Mouse (Mus musculus): Measurements from ENCODE around the gene Scfd2. TPM values are rescaled to one million over a fixed set of nuclear protein-coding genes. Genes with fewer than 3 reads are reported as not detected.

Scfd2 gene
- polyA plus RNA-seq, 1 experiment = 0.18 TPM

GRCm38 (mm10) chr5:74511686-74512085 is 19.9 kb downstream of the Scfd2 start:
- no peaks in the 10 kb centered on the region for H3K9me3 ChIP-seq (ENCODE audit: control insufficient read depth, low read length)
- H3K4me3 ChIP-seq (replicated peaks) = no peak overlapping the region
- H3K36me3 ChIP-seq (ENCODE audit: control insufficient read depth) = peaks cover 6% of the 10 kb centered on the region; the same call in 1 of the 2 replicates
- no peaks in the 10 kb centered on the region for H3K4me1 ChIP-seq (ENCODE audit: control insufficient read depth)
- TF ChIP-seq GATA1 (IDR thresholded peaks at IDR 0.05; ENCODE audit: low read length) (no peak), TAL1 (IDR thresholded peaks at IDR 0.05; ENCODE audit: low read length) (no peak)
- no peaks in the 10 kb centered on the region for H3K27me3 ChIP-seq (ENCODE audit: control insufficient read depth)

- Histone ChIP-seq H3K4me3 (replicated peaks) (no peak overlapping the region), H3K9me3 (ENCODE audit: control insufficient read depth, low read length) (no peaks in the 10 kb centered on the region), H3K4me1 (ENCODE audit: control insufficient read depth) (no peaks in the 10 kb centered on the region), H3K36me3 (ENCODE audit: control insufficient read depth) (no peaks in the 10 kb centered on the region), H3K27me3 (ENCODE audit: control insufficient read depth) (no peaks in the 10 kb centered on the region)
- TF ChIP-seq TAL1 (IDR thresholded peaks at IDR 0.05; ENCODE audit: low read length) (no peak), GATA1 (IDR thresholded peaks at IDR 0.05; ENCODE audit: low read length) (no peak)
Measured at GRCm38 (mm10) chr5:74492705-74493104, 38.9 kb downstream of the Scfd2 start.

GRCm38 (mm10) chr5:74484646-74485045 is 46.9 kb downstream of the Scfd2 start:
- H3K9me3 ChIP-seq (ENCODE audit: control insufficient read depth, low read length) = no peaks in the 10 kb centered on the region
- no peak overlapping the region for H3K4me3 ChIP-seq (replicated peaks)
- H3K4me1 ChIP-seq (ENCODE audit: control insufficient read depth) = no peaks in the 10 kb centered on the region; the same call in 1 of the 2 replicates
- H3K36me3 ChIP-seq (ENCODE audit: control insufficient read depth) = no peaks in the 10 kb centered on the region
- H3K27me3 ChIP-seq (ENCODE audit: control insufficient read depth) = no peaks in the 10 kb centered on the region
- no peak for TF ChIP-seq GATA1 (IDR thresholded peaks at IDR 0.05; ENCODE audit: low read length)
- no peak for TF ChIP-seq TAL1 (IDR thresholded peaks at IDR 0.05; ENCODE audit: low read length)

GRCm38 (mm10) chr5:74482633-74483032 is 48.9 kb downstream of the Scfd2 start:
- no peak for TF ChIP-seq TAL1 (IDR thresholded peaks at IDR 0.05; ENCODE audit: low read length)
- no peak for TF ChIP-seq GATA1 (IDR thresholded peaks at IDR 0.05; ENCODE audit: low read length)

DNA sequence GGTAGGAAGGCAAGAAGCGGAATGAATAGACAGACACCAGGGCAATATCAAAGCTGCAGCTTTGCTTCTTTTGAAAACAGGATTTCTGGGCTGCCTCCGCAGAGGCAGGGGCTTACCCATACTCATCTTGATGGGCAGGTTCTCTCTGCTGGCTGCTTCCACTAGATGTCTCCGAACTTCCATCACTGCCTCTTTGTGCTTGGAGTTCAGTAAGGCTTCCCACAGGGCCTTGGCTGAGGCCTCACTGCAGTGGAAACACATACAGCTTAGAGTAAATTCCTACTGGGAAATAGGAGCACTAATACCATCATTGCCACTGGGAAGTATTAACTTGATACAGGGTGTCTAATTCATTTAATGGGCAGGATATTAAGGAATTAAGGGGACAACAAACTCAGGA is 49.5 kb downstream of the Scfd2 start:
- H3K4me1 ChIP-seq (ENCODE audit: control insufficient read depth) = no peaks in the 10 kb centered on the region; the same call in 1 of the 2 replicates

More at GRCm38 (mm10) chr5:74482633-74483032, 48.9 kb downstream of the Scfd2 start:
- Histone ChIP-seq H3K36me3 (ENCODE audit: control insufficient read depth) (no peaks in the 10 kb centered on the region), H3K9me3 (ENCODE audit: control insufficient read depth, low read length) (no peaks in the 10 kb centered on the region), H3K4me1 (ENCODE audit: control insufficient read depth) (no peaks in the 10 kb centered on the region; the same call in 1 of the 2 replicates), H3K4me3 (replicated peaks) (no peak overlapping the region), H3K27me3 (ENCODE audit: control insufficient read depth) (no peaks in the 10 kb centered on the region)

GRCm38 (mm10) chr5:74480409-74480808 is 51.1 kb downstream of the Scfd2 start:
- TF ChIP-seq TAL1 (IDR thresholded peaks at IDR 0.05; ENCODE audit: low read length) = no peak
- no peak for TF ChIP-seq GATA1 (IDR thresholded peaks at IDR 0.05; ENCODE audit: low read length)
- H3K9me3 ChIP-seq (ENCODE audit: control insufficient read depth, low read length) = no peaks in the 10 kb centered on the region
- H3K4me1 ChIP-seq (ENCODE audit: control insufficient read depth) = no peaks in the 10 kb centered on the region; the same call in 1 of the 2 replicates
- H3K4me3 ChIP-seq (replicated peaks) = no peak overlapping the region
- no peaks in the 10 kb centered on the region for H3K27me3 ChIP-seq (ENCODE audit: control insufficient read depth)
- no peaks in the 10 kb centered on the region for H3K36me3 ChIP-seq (ENCODE audit: control insufficient read depth)

More for the DNA sequence above, 49.5 kb downstream of the Scfd2 start:
- TF ChIP-seq GATA1 (IDR thresholded peaks at IDR 0.05; ENCODE audit: low read length) (no peak), TAL1 (IDR thresholded peaks at IDR 0.05; ENCODE audit: low read length) (no peak)
- H3K36me3 ChIP-seq (ENCODE audit: control insufficient read depth) = no peaks in the 10 kb centered on the region
- H3K27me3 ChIP-seq (ENCODE audit: control insufficient read depth) = no peaks in the 10 kb centered on the region
- no peaks in the 10 kb centered on the region for H3K9me3 ChIP-seq (ENCODE audit: control insufficient read depth, low read length)
- no peak overlapping the region for H3K4me3 ChIP-seq (replicated peaks)

- no peaks in the 10 kb centered on the region for H3K36me3 ChIP-seq (ENCODE audit: control insufficient read depth)
- H3K4me1 ChIP-seq (ENCODE audit: control insufficient read depth) = no peaks in the 10 kb centered on the region; the same call in 1 of the 2 replicates
- H3K27me3 ChIP-seq (ENCODE audit: control insufficient read depth) = no peaks in the 10 kb centered on the region
- TF ChIP-seq TAL1 (IDR thresholded peaks at IDR 0.05; ENCODE audit: low read length) = no peak
- no peak for TF ChIP-seq GATA1 (IDR thresholded peaks at IDR 0.05; ENCODE audit: low read length)
- no peak overlapping the region for H3K4me3 ChIP-seq (replicated peaks)
- H3K9me3 ChIP-seq (ENCODE audit: control insufficient read depth, low read length) = no peaks in the 10 kb centered on the region
Measured at GRCm38 (mm10) chr5:74479947-74480346, 51.6 kb downstream of the Scfd2 start.

GRCm38 (mm10) chr5:74479157-74479556 is 52.4 kb downstream of the Scfd2 start:
- TF ChIP-seq GATA1 (IDR thresholded peaks at IDR 0.05; ENCODE audit: low read length) (no peak), TAL1 (IDR thresholded peaks at IDR 0.05; ENCODE audit: low read length) (no peak)

DNA sequence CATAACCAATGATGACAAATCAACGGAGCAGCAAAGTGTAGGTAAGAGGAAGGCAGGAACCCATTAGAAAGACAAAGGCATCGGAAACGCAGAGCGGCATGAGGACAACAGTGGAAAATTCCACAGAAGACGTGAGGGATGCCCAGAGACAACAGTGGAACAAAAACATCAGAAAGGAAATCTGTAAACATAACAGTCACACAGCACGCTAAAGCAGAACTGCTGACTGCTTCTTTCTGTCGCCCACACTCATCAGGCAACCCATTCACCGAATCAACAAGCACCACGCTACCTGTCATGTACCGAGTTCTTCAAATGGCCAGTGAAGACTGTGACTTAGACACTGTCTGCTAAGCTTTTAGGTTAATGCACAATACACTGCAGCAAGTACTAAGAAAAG is 55.0 kb downstream of the Scfd2 start:
- Histone ChIP-seq H3K4me1 (ENCODE audit: control insufficient read depth) (no peaks in the 10 kb centered on the region; the same call in 1 of the 2 replicates), H3K9me3 (ENCODE audit: control insufficient read depth, low read length) (no peaks in the 10 kb centered on the region), H3K27me3 (ENCODE audit: control insufficient read depth) (no peaks in the 10 kb centered on the region), H3K4me3 (replicated peaks) (no peak overlapping the region), H3K36me3 (ENCODE audit: control insufficient read depth) (no peaks in the 10 kb centered on the region)
- no peak for TF ChIP-seq TAL1 (IDR thresholded peaks at IDR 0.05; ENCODE audit: low read length)
- no peak for TF ChIP-seq GATA1 (IDR thresholded peaks at IDR 0.05; ENCODE audit: low read length)

More at GRCm38 (mm10) chr5:74479157-74479556, 52.4 kb downstream of the Scfd2 start:
- Histone ChIP-seq H3K9me3 (ENCODE audit: control insufficient read depth, low read length) (no peaks in the 10 kb centered on the region), H3K4me1 (ENCODE audit: control insufficient read depth) (no peaks in the 10 kb centered on the region; the same call in 1 of the 2 replicates), H3K36me3 (ENCODE audit: control insufficient read depth) (no peaks in the 10 kb centered on the region), H3K27me3 (ENCODE audit: control insufficient read depth) (no peaks in the 10 kb centered on the region), H3K4me3 (replicated peaks) (no peak overlapping the region)

DNA sequence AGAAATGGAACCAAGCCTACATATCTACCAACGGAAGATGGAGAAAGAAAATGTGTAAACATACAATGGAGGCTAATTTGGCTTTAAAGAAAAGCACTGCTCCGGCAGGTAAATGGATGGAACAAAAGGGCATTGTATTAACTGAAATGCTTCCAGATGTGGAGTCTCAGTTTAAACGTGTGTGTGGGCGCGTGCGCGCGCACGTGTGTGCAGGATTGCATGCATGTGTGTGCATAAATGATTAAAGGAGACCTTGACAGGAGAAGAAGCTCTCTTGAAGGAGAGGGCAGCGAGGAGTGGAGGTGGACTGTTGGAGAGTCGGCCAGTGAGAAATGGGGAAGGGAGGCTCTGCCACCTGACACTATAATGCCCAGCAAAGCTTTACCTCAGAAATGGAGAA is 58.4 kb downstream of the Scfd2 start:
- Histone ChIP-seq H3K4me1 (ENCODE audit: control insufficient read depth) (no peaks in the 10 kb centered on the region), H3K4me3 (replicated peaks) (no peak overlapping the region), H3K27me3 (ENCODE audit: control insufficient read depth) (no peaks in the 10 kb centered on the region), H3K9me3 (ENCODE audit: control insufficient read depth, low read length) (no peaks in the 10 kb centered on the region), H3K36me3 (ENCODE audit: control insufficient read depth) (no peaks in the 10 kb centered on the region)
- no peak for TF ChIP-seq GATA1 (IDR thresholded peaks at IDR 0.05; ENCODE audit: low read length)
- no peak for TF ChIP-seq TAL1 (IDR thresholded peaks at IDR 0.05; ENCODE audit: low read length)

Measured in erythroblast, embryonic 14.5 days (primary cell).